Mouse (Mus musculus) C2C12 (cell line): ENCODE results near the gene Spata20.

Source experiments
- CTCF ChIP-seq: IDR thresholded peaks from one replicate; pipeline ENCODE4 v1.5.1; 2011; ENCODE audit not compliant: control insufficient read depth, insufficient read depth, insufficient read length
- MAX ChIP-seq: IDR thresholded peaks from one replicate; pipeline ENCODE4 v1.6.1; 2011; ENCODE audit warnings: mild to moderate bottlenecking, control low read depth
- MYOD1 ChIP-seq: IDR thresholded peaks from one replicate; pipeline ENCODE4 v1.6.1; 2011; ENCODE audit warnings: low read depth; ENCODE audit not compliant: control insufficient read depth, insufficient read length

GRCm38 (mm10) chr11:94481963-94482362, 4.0 kb downstream of the Spata20 start:
- TF ChIP-seq CTCF, result no peak
- TF ChIP-seq MAX, result no peak
- TF ChIP-seq MYOD1, result no peak
